Mouse (Mus musculus) testis, postnatal 10 days (tissue): Measurements from ENCODE around the gene Rpe.
A peak's percentile ranks its signal among the peaks of the same experiment; 100 is the strongest.
"Not testable (repeated sequence)": the region's sequence is repeated elsewhere in the genome, so short reads cannot be mapped to it uniquely, and the experiment has no call there.

ENCODE experiments used
- DNase-seq: peaks from one replicate; pipeline ENCODE4 v3.0.0; 2021; ENCODE audit warnings: low spot score

Rpe gene

GRCm38 (mm10) chr1:66700693-66701575 lies at the start of gene Rpe:
TSS of gene Rpe (plus strand) at chr1:66700831.
- DNase-seq: peak; percentile 97

- no peak for DNase-seq
These were observed 45.4 kb upstream of the Rpe start for GRCm38 (mm10) chr1:66655119-66655746.

GRCm38 (mm10) chr1:66655747-66656119 lies 44.9 kb upstream of the Rpe start:
- DNase-seq: no peak

- DNase-seq: no peak
These were observed 29.2 kb upstream of the Rpe start for GRCm38 (mm10) chr1:66671475-66671874.

GRCm38 (mm10) chr1:66672812-66673211 lies 27.8 kb upstream of the Rpe start:
- DNase-seq: no peak

GRCm38 (mm10) chr1:66677928-66678327 lies 22.7 kb upstream of the Rpe start:
- no peak for DNase-seq

- DNase-seq: no peak
These were observed 22.0 kb upstream of the Rpe start for GRCm38 (mm10) chr1:66678662-66679061.

- no peak for DNase-seq
These were observed 17.7 kb upstream of the Rpe start for GRCm38 (mm10) chr1:66682974-66683373.

- no peak for DNase-seq
These were observed 8.9 kb upstream of the Rpe start for GRCm38 (mm10) chr1:66691772-66692171.

- no peak for DNase-seq
These were observed 8.3 kb upstream of the Rpe start for GRCm38 (mm10) chr1:66692308-66692707.

GRCm38 (mm10) chr1:66692780-66693392 lies 7.7 kb upstream of the Rpe start:
- no peak for DNase-seq

GRCm38 (mm10) chr1:66694266-66694665 lies 6.4 kb upstream of the Rpe start:
- no peak for DNase-seq

- DNase-seq: no peak
These were observed 5.3 kb upstream of the Rpe start for GRCm38 (mm10) chr1:66695296-66695695.

- not testable (repeated sequence) for DNase-seq
These were observed 1.0 kb upstream of the Rpe start for GRCm38 (mm10) chr1:66699630-66700029.

GRCm38 (mm10) chr1:66700149-66700692 lies 410 bp upstream of the Rpe start:
- DNase-seq: no peak

- DNase-seq: no peak
These were observed 927 bp downstream of the Rpe start for GRCm38 (mm10) chr1:66701576-66701940.

- no peak for DNase-seq
These were observed 2.2 kb downstream of the Rpe start for GRCm38 (mm10) chr1:66702623-66703345.

- no peak for DNase-seq
These were observed 3.9 kb downstream of the Rpe start for GRCm38 (mm10) chr1:66704523-66704922.

GRCm38 (mm10) chr1:66712859-66713258 lies 12.2 kb downstream of the Rpe start:
- no peak for DNase-seq

GRCm38 (mm10) chr1:66730581-66730980 lies 29.9 kb downstream of the Rpe start:
- DNase-seq: no peak

- no peak for DNase-seq
These were observed 68.1 kb downstream of the Rpe start for GRCm38 (mm10) chr1:66768764-66769163.
